Mouse (Mus musculus) naive thymus-derived CD4-positive, alpha-beta T cell, adult 2 months (primary cell): ENCODE results near the gene Gm572.

Experiments used
- DNase-seq: peaks from one replicate; pipeline ENCODE4 v3.0.0-alpha.2; 2011; ENCODE audit warnings: low read depth

Gene Gm572

DNA sequence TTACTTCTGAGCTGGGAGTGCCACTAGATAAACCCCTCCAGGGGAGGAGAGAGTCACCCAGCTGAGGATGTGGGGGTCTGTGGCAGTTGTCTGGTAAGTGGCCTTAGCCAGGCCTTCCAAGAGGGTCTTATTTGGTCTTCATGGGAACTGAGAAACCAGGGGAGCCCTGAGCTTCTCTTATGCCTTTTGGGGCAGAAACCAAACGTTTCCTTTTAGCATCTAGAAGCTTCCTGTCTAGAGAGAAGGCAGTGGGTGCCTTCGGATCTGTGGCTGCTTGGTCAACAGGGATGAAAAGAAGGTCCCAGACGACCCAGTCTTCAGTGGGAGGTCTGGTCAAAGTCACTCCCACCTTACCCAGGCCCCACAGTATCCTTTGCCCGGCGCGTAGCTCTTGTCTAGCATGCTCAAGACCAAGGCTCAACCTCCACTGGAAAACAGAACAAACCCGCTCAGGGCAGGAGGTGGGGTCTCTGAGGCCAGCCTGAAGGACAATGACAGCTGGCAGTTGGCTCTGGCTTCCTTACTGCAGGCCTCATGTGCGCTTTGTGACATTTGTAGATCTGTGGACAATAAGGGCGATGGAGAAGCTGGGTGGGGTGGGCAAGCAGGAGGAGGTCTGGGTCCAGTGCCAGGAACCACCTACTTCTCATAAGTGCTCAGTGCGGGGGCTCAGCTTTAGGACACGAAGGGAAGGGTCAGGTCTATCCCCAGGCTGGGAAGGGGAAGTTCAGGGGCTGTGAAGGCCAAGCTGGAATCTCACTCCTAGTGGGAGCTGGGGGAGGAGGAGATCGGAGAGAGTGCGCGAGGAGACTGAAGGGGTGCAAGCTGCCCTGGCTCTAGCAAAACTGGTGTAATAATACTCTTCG lies at the start of gene Gm572:
Gene Gm572 (plus strand): TSS at position 27 of the 866 bp plus-strand sequence.
- DNase-seq, result no peak

DNA sequence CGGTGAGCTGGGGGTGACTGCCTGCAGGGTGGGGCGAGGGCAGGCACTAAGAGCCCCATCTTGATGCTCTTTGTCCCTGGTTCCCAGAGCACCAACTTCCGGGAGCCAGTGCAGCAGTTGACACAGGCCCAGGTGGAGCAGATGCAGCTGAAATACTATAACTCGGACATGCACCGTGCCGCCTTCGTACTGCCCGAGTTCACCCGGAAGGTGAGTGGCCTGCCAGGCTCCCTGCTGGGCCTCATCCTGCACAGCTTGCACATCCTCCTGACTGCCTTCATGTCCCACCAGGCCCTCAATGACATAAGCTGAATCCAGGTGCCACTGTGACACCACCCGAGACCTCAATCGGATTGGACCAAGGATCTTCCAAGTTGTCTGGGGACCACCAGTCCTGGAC lies 49.1 kb upstream of the Gm572 start:
- no peak for DNase-seq

DNA sequence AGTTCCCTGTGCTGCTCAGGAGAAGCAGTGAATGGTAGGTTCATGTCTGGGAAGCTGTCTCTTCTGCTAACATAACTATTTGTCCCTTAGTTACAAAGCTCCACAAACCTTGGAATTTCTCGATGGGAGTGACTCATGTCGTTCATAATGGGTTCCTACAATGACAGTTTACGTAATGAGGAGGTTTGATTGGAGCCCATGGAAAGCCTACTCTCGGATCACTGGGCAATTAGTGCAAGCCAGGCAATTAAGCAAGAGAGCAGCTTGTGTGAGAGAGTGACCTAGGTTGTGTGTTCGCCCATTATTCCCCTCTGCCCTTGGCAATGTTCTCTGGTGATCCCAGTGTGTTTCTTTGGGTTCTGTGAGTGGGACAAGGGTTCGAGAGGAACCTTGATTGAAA lies 47.2 kb upstream of the Gm572 start:
- DNase-seq, result no peak

DNA sequence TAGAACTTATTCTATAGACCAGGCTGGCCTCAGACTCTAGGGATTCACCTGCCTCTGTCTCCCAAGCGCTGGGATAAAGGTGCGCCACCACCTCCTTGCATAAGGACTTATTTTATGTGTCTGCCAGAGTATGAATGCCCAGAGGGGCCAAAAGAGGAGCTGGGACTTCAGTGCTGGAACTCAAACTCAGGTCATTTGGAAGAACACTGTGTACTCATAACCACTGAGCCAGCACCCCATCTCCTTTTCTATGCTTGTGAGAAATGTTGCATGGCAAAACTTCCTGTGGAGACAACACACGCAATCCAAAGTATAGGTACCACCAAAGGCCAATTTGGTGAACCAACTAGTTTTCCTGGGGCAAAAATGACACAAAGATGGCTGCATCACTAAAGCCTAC lies 46.4 kb upstream of the Gm572 start:
- no peak for DNase-seq

DNA sequence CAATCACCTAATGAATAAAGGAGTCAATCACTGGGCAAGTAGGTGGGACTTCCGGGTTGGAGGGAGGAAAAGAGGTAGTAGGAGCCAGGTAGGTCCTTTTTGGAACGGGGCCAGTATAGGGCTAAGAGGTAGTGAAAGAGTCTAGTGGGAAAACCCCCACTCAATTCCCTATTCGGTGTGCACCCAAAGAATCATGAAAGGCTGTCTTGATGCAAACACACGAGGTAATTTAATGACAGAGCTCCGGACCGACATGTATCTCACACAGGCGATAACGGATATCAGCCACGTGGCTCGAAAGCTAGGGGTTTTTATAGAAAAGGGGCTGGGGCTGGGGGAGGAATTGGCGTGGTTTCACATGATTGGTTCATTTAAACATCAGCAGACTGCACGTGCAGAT lies 44.3 kb upstream of the Gm572 start:
- no peak for DNase-seq

DNA sequence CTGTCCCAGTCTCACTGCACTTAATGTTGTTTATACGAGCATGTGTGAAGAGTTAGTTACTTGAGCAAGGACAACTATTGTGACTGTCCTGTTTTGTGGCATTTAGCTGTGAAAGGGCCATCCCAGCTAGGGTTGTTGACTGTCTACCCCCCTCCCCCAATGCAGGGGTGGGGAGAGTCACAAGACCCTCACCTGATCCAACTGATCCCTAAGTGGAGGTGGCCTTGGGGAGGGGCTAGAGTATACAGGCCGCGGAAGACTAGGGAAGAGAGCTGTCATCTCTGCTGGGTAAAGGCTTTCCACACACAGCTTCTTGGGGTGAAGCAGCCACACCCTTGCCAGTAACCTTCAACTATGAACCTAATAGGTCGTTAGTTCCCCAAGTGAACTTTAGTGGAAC lies 42.8 kb upstream of the Gm572 start:
- no peak for DNase-seq

DNA sequence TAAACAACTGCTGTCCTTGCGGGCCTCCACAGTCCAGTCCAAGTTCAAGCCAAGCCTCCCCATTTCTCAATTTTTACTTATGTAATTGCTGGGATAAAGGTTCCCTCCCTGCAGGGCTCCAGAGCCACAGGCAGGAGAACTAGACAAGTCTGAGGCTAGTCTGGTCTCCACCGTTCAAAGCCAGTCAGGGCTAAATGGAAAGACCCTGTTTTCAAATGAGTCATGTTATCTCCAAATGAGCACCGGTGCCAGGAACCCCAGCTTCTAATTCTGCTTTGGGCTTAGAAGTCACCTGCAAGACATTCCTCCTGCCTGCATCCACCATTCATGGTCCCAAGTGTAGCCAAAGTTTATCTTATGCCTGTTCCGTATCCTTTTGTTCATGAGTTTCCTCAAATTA lies 41.2 kb upstream of the Gm572 start:
- DNase-seq, result no peak

DNA sequence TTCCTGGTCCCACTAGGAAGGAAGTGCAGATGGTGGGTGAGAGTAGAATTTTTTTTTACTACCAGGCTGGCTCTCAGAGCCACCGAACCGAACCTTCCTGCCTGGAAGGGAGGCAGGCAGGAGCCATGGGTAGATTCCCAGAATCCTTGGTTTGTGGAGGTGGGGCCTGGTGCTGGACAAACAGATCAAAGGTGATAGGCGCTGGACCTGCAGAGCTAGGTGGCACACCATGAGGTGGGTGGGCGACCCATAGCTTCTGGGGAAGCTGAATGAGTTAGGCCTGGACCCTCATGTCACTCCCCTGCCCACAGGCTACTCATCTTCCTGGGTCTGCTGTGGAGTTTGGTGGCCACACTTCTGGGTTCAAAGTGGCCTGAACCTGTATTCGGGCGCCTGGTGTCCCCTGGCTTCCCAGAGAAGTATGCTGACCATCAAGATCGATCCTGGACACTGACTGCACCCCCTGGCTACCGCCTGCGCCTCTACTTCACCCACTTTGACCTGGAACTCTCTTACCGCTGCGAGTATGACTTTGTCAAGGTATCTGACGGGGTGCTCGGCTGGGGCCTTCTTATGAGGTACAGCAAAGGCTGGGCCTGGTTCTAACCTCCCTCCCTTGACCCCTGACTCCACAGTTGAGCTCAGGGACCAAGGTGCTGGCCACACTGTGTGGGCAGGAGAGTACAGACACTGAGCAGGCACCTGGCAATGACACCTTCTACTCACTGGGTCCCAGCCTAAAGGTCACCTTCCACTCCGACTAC lies 40.6 kb upstream of the Gm572 start, which contains the start of gene Masp2:
Gene Masp2 (plus strand): TSS at position 198 of the 764 bp plus-strand sequence.
- DNase-seq, result no peak

DNA sequence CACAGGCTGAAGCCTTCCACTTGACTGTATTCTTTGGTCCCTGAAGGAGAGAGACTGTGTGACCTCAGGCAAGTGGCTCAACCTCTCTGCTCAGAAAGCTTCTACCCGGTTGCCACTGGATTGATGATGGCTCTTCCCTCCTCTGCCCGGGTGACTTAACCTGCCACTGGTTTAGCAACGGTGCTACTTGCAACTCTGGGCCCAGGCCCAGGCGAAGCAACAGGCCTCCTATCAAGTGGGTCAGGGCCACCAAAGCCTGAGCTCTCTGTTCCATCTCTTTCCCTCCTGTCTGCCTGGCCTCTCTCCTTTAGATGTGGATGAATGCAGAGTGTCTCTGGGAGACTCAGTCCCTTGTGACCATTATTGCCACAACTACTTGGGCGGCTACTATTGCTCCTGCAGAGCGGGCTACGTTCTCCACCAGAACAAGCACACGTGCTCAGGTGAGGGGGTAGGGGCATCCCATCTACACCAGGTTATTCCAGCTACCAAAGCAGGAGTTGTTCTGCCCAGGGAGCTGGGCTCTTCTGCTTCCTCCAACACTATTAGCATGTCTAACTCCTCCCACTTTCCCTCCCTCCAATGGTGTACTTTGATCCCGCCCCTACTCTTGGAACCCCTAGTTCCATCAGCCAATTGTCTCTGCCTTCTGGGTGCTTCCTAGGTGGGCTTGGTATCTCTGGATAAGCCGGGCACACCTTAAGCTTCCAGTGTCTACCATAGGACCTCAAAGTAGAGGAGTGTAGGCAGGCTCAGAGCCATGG lies 39.6 kb upstream of the Gm572 start:
- no peak for DNase-seq

DNA sequence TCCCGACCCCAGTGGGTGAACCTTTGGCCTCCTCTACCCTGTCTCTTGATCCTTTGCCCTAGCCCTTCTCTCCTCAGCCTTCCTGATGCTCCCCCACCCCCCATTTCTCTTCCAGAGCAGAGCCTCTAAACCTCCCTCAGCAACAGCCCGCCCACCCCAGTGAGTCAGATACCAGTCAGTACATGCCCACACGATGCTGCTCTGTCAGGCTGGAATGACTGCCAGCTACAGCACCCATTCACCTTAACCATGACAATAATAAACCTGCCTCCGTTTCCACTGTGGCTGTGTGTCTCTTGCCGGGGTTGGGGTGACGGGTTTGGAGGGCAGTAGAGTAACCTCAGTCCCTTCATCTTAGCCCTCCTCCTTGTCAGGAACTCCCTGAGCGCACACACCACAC lies 39.0 kb upstream of the Gm572 start:
- DNase-seq, result no peak

DNA sequence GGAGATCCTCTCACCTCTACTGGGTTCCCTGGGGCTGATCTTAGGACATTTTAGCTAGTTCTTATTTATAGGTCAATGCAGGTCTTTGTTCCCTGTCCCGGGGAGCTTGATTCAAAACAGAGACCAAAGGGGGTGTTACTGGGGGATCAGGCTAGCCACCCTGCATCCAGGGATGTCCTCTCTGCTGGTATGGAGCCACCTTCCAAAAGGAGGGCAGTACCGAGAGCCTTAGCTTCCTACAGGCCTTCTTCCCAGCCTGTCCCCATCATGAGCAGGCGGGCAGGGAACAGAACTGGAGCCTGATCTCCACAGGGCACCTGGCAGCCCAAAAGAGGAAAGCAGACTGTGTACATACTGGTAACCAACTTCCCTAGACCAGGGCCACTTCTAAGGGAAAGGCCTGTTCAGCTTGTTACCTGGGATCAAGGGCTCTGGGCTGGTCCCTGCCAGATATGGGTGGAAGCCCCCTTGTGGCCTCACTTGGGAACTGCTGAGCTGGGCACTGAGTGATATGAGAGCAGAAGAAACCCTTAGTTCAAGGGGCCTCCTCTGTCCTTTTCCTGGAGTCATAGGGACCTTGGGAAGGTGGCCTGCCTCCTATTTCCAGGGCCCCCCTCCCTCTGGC lies 38.5 kb upstream of the Gm572 start:
- peak; percentile 74 for DNase-seq

DNA sequence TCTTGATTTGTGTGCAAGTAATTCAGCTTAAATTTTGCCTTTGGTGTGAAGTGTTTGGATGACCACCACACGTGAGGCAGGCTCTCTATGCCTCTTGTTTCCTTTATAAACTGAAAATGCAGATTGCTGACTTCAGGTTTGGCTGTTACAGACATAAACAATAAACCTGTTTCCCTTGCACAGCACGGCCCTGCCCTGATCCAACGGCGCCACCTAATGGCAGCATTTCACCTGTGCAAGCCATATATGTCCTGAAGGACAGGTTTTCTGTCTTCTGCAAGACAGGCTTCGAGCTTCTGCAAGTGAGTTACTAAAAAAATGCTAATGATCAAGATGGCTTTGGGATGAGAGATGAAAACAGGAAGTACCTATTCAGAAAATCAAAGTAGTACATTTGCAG lies 35.4 kb upstream of the Gm572 start:
- DNase-seq, result peak; percentile 85

DNA sequence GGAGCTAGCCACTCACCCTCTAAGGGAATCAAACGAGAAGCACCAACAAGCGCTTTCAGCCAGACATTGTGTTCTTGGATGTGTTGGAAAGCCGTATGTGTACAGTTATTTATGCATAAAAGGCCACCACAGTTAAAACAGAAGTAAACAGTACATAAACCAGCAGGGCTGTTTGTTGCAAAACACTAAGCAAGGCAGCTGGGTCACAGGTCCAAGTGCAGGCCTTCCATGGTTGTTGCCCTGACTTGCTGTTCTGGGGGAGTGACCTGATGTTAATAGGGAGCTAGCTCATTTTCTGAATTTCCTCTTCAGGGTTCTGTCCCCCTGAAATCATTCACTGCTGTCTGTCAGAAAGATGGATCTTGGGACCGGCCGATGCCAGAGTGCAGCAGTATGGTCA lies 33.3 kb upstream of the Gm572 start:
- DNase-seq, result no peak

DNA sequence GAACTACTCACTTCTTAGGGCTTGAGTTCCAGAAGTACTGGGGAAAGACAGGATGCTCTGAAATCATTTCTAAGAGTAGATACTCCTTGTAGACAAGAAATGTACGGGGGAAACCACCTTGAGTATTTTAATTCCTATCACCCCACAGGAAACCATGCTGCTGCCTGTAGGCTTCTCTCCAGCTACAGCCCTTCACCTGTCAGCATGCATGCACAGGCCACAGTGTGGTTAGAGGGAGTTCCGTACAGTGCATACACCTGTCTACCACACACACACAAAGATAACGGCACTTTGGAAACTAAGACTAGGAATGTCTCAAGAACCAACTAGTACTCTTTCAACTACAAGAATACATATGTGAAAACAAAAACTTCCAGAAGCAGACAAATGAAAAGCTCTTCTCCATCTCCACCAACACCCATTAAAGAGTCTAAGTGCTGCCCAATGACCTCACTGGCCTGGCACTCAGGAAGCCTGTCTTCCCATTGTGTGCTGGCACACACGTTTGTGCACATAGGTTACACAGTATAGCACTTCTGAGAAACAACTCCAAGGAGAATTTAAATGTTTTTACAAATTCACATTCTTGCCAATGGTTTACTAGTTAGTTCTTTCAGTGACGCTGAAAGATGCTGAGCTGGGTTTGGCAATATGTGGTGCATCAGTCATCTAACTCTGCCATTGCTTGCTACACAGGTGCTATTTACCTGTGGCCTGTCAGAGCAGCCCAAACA lies 32.3 kb upstream of the Gm572 start:
- DNase-seq, result no peak

DNA sequence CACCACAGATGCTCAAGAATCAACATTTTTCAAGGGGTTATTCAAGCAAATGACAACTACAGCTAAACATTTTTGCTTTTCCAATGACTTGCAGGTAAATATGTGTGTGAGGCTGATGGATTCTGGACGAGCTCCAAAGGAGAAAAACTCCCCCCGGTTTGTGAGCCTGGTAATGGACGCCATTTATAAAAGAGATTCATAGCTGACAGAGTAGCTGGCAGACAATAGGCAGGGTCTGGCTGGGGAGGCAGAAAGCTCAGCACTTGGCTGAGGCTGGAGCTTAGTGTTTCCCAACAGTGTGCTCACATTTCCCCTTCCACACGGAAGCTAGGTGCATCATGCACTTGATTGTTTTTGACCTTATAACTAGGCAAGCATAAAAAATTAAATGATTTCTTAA lies 30.6 kb upstream of the Gm572 start:
- DNase-seq, result no peak

DNA sequence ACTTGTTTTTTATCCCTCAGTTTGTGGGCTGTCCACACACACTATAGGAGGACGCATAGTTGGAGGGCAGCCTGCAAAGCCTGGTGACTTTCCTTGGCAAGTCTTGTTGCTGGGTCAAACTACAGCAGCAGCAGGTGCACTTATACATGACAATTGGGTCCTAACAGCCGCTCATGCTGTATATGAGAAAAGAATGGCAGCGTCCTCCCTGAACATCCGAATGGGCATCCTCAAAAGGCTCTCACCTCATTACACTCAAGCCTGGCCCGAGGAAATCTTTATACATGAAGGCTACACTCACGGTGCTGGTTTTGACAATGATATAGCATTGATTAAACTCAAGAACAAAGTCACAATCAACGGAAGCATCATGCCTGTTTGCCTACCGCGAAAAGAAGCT lies 29.4 kb upstream of the Gm572 start:
- DNase-seq, result no peak

DNA sequence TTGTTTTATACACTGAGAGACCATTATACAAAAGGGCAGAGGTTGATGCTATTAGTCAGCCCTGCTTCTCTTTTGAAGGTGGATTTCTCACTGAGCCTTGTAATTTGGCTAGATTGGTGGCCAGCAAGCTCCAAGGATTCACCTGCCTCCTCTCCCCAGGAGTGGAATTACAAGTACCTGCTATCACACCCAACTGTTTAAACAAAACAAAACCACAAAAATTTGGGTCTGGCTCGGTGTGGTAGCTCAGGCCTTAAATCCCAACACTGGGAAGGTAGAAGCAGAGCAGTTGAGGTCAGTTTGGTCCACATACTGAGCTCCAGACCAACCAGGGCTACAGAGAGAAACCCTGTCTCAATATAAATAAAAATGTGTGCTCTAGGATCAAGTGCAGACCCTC lies 23.3 kb upstream of the Gm572 start:
- no peak for DNase-seq

DNA sequence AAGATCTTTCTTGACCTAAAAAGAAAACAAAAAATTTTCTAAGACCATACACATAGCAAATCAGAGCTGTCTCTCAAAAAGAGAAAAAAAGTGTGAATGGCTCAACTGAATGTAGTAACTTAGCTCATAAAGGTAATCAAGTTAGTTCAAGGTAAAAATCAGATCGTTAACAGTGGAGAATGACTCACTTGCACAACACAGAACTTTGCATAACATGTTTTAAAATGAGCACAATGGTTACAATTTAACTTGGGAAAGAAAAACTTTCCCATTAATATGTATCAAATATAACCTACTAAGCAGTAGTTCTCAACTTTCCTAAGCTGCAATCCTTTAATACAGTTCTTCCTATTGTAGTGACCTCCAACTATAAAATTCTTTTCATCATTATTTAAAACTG lies 22.4 kb upstream of the Gm572 start:
- DNase-seq, result no peak

DNA sequence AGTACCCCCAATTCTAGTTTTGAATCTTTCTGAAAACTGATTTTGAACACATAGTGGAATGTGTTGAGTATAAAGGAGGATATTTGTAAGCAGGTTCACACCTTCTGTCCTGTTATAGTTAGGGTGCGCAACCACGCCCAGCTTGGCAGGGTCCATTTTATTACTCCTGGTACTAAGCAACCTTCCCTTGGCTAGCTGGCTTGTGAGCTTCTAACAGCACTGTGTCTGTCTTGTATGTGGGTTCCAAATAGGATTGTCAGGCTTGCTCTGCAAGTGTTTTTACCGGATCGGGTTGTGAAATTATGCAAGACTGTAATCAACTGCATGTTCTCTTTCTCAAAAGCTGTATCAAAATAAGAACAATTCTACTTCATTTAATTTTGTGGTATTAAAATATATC lies 20.6 kb upstream of the Gm572 start:
- no peak for DNase-seq

DNA sequence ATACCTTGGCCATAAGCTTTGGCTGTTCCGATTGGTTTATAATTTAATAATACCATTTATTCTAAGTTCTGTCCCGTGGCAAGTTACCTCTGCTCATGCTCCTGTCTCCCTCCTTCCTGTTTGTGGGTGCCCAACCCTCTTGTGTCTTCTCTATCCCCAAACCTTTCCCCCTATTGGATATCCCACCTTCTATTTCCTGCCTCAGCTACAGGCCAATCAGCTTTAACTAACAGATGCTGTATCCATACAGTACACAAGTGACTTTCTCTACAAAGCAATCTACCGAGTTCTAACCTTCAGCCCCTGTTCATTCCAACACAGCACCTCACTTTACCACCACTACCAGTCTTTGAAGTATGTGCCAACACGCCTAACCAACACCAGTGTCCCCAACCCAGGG lies 19.5 kb upstream of the Gm572 start:
- no peak for DNase-seq

DNA sequence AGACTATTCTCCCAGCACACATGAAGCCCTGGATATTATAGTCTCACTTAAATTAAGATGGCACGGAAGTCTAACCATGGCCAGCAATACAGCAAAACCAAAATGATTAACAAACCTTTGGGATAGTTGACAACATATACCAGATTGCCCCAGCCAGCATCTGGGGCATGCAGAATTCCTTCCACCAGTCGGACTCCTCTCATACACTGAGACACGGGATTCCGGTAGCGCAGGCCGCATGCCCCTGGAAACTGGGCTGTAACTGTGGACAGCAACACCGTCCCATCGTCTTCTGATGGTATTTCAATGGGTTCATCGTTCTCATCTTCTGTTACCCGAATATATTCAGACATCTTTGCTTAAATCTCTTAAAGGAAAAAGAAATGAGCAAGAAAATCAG lies 18.1 kb upstream of the Gm572 start:
- no peak for DNase-seq
